Mouse (Mus musculus) adipose tissue, adult 10 weeks (tissue): Measurements from ENCODE around the gene Slc9a3r1. TPM values are rescaled to one million over a fixed set of nuclear protein-coding genes. Genes with fewer than 3 reads are reported as not detected.

Experiments used
- polyA plus RNA-seq: library from polyadenylated mRNA; stranded (reverse); fragments of 350-450 nt; fragmentation: Illumina TruSeq; extraction: RNeasy Lipid Tissue Mini Kit (QIAGEN cat#74804); gene quantifications from one replicate; pipeline ENCODE4 v1.2.3, GENCODE M21; 2014; ENCODE audit warnings: low read depth, low replicate concordance

The Slc9a3r1 gene
- polyA plus RNA-seq, result 73.1 TPM

GRCm38 (mm10) chr11:115162832-115163480 is at the start of gene Slc9a3r1:
Gene Slc9a3r1, plus strand, starts transcription at chr11:115163341.

GRCm38 (mm10) chr11:115133800-115134199 is 29.3 kb upstream of the Slc9a3r1 start, which contains the start of gene Cd300lf:
Gene Cd300lf, minus strand, starts transcription at chr11:115133992.

DNA sequence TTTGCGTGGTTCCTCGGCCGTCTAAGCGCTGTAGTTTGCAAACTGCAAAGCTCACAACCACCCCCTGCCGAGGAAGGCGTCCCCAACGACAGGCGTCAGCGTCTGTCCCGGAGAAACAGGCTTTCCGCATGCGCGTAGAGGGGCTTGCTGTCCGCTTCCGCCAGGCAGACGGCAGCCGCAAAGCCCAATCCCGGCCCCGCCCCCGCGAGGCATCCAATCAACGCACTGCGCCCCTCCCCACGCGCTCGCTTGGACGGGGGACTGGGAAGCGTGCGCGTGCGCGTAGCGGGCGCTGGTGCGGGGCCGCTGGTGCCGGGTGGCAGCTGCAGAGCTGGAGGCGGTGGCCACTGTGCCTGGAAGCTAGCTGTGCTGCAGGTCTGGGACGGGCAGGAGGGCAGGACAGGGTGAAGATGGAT is 24.1 kb downstream of the Slc9a3r1 start, which contains the start of gene Tmem104:
Gene Tmem104 (plus strand): TSS at position 264 of the 416 bp plus-strand sequence.

DNA sequence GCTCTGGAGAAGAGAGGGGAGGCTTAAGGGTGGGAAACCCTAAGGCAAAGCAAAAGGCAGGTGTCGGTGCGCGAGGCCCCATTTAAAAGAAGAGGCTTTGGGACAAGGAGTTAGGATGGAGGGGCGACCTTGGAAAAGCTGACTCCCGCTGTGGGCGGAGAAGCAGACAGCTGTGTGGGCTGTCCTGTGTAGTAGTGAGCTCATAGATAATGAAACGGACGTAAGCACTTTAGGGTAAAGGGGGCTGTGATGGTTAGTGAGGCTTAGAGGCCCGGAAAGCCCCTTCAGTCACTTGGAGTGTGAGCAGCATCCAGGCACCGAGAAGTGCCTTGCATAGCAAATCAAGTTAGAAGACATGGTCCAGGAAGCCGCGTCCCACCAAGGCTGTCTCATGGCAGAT is 24.6 kb downstream of the Slc9a3r1 start, which contains the start of gene Nat9:
Gene Nat9 (minus strand): TSS at position 167 of the 400 bp plus-strand sequence.

Other genes starting within 250 kb of the Slc9a3r1 start
- 5.1 TPM for gene Cd300lb, start 229.0 kb upstream of the Slc9a3r1 start, polyA plus RNA-seq
- gene Cd300c, start 194.2 kb upstream of the Slc9a3r1 start, polyA plus RNA-seq, result not detected
- 5.6 TPM for gene Cd300ld, start 173.4 kb upstream of the Slc9a3r1 start, polyA plus RNA-seq
- gene Cd300c2, start 161.5 kb upstream of the Slc9a3r1 start, polyA plus RNA-seq, result 6.4 TPM
- not detected for gene Cd300ld2, start 147.1 kb upstream of the Slc9a3r1 start, polyA plus RNA-seq
- gene Cd300ld4, start 136.3 kb upstream of the Slc9a3r1 start, polyA plus RNA-seq, result 5.1 TPM
- gene Cd300ld5, start 125.6 kb upstream of the Slc9a3r1 start, polyA plus RNA-seq, result 7.2 TPM
- gene Cd300ld3, start 114.9 kb upstream of the Slc9a3r1 start, polyA plus RNA-seq, result 17.1 TPM
- gene Cd300e, start 101.2 kb upstream of the Slc9a3r1 start, polyA plus RNA-seq, result not detected
- 0.61 TPM for gene Rab37, start 71.9 kb upstream of the Slc9a3r1 start, polyA plus RNA-seq
- gene Cd300lf, start 29.3 kb upstream of the Slc9a3r1 start, polyA plus RNA-seq, result 0.52 TPM
- 8.6 TPM for gene Tmem104, start 24.1 kb downstream of the Slc9a3r1 start, polyA plus RNA-seq
- 37.4 TPM for gene Nat9, start 24.5 kb downstream of the Slc9a3r1 start, polyA plus RNA-seq
- gene Grin2c, start 103.9 kb downstream of the Slc9a3r1 start, polyA plus RNA-seq, result not detected
- 9.3 TPM for gene Fdxr, start 113.7 kb downstream of the Slc9a3r1 start, polyA plus RNA-seq
- gene Fads6, start 134.3 kb downstream of the Slc9a3r1 start, polyA plus RNA-seq, result 4.6 TPM
- gene Otop2, start 143.8 kb downstream of the Slc9a3r1 start, polyA plus RNA-seq, result not detected
- gene Ush1g, start 158.7 kb downstream of the Slc9a3r1 start, polyA plus RNA-seq, result not detected
- gene Otop3, start 171.4 kb downstream of the Slc9a3r1 start, polyA plus RNA-seq, result not detected
- gene Hid1, start 204.4 kb downstream of the Slc9a3r1 start, polyA plus RNA-seq, result 5.4 TPM
- gene Cdr2l, start 218.6 kb downstream of the Slc9a3r1 start, polyA plus RNA-seq, result 4.5 TPM
- gene Mrpl58, start 240.4 kb downstream of the Slc9a3r1 start, polyA plus RNA-seq, result 64.3 TPM